Mouse (Mus musculus): ENCODE data around the gene Gm6460. TPM values are rescaled to one million over a fixed set of nuclear protein-coding genes. Genes with fewer than 3 reads are reported as not detected.

Gene Gm6460
- polyA plus RNA-seq (2014; fragmentation: Illumina TruSeq; extraction: RNeasy Lipid Tissue Mini Kit (QIAGEN cat#74804); ENCODE audit: low replicate concordance), result not detected

DNA sequence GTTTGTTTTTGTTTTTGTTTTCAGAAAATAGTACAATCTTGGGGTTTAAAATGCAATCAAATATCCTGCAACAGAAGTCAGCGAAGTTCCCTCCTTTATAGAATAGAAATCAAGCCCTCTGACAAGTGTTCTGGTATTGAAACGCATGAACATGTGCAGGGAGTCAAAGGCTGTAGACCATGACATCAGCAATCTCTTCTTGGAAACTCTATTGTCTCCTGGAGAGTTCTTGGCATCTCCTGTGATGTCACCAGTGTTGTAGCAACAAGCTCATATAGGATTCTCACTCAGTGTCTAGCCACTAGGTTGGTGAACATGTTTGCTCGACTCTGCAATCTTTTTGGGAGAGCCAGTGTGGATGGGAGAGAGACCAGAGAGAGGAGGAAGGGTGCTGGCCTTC, at the start of gene Gm6460:
Gm6460 (plus strand) TSS at position 301 of the 400 bp plus-strand sequence.

Other genes starting within 250 kb of the Gm6460 start
- not detected for gene Gm8897, start 178.5 kb upstream of the Gm6460 start, polyA plus RNA-seq (2014; fragmentation: Illumina TruSeq; extraction: RNeasy Lipid Tissue Mini Kit (QIAGEN cat#74804); ENCODE audit: low replicate concordance)
- not detected for gene Gm8906, start 92.2 kb upstream of the Gm6460 start, polyA plus RNA-seq (2014; fragmentation: Illumina TruSeq; extraction: RNeasy Lipid Tissue Mini Kit (QIAGEN cat#74804); ENCODE audit: low replicate concordance)
- gene Gm8922, start 87.0 kb downstream of the Gm6460 start, polyA plus RNA-seq (2014; fragmentation: Illumina TruSeq; extraction: RNeasy Lipid Tissue Mini Kit (QIAGEN cat#74804); ENCODE audit: low replicate concordance), result not detected
- not detected for gene Gm8926, start 175.6 kb downstream of the Gm6460 start, polyA plus RNA-seq (2014; fragmentation: Illumina TruSeq; extraction: RNeasy Lipid Tissue Mini Kit (QIAGEN cat#74804); ENCODE audit: low replicate concordance)

Measured in small intestine, adult 10 weeks (tissue).